Mouse (Mus musculus): ENCODE data around the gene Tmem135.

DNA sequence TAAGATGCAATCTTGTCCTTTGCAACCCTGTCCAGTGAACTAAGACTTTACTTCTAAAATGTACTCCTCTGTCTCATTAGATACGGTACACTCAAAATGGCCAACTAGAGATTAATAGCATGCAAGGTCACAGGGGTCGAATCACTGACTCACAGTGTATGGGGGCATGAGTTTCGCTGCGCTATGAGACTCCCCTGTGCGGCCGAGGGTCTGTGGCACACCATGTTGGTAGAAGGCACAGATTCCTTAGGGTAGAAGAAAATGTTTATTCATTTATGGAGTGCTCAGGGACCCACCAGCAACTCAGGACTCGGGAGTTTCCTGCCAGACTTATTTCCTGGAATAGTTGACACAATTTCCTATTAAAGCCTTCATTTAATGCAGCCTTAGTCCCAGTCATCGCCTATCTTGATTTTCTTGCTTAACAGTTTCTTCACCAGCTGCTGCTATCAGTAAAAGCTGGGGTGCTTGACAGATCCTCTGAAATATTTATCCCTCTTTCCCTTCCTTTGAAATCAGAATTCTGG lies 14.2 kb upstream of the Tmem135 start:
- no peak for TF ChIP-seq CTCF (IDR thresholded peaks at IDR 0.05)
- TF ChIP-seq EP300 (IDR thresholded peaks at IDR 0.05): peak; percentile 23; the same call in 1 of the 2 replicates
